Mouse (Mus musculus): Measurements from ENCODE around the gene Zfp507.

DNA sequence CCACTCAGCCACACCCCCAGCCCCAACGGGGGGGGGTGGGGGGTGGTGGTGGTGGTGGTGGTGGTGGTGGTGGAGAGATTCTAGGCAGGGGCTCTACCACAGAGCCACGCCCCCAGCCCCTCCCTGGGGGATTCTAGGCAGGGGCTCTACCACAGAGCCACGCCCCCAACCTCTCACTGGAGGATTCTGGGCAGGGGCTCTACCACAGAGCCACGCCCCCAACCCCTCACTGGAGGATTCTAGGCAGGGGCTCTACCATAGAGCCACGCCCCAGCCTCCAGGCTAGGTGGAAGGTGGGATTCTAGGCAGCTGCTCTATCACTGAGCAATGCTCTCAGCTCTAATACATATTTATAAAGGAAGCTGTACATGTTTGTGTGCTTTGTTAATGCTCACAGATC lies 41.0 kb downstream of the Zfp507 start:
- TF ChIP-seq CTCF (conservative IDR thresholded peaks at IDR 0.05; ENCODE audit: low read length) (no peak), NANOG (IDR thresholded peaks at IDR 0.05; ENCODE audit: borderline replicate concordance, low read length) (no peak)
